In the genomic region with DNA sequence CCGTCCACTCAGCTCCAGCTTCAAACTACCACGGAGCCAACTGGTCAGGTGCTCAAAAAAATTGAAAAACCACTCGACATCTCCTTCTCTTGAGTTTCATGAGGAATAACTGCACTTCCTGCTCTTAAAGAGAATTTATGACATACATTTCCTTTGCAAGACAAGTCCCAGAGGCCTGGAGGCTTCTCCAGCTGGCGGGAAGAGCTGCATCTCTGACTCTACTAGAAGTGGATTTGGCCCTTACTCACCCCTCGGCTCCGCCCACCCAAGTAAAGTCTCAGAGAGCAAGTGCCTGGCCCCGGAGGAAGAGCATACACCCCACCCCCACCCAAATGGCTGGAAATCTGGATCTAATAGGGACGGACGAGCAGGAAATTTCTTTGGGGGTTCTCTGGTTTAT, we compare ENCODE assay signal across 12 mouse cellular contexts. TPM values are rescaled to one million over a fixed set of nuclear protein-coding genes. Genes with fewer than 3 reads are reported as not detected.
DNase-seq lines count a peak whose midpoint lies in the region; ATAC-seq and TF ChIP-seq lines count a peak whose summit lies in the region.
"Had no signal": no experiment of that assay in that cellular context is flagged by ENCODE, and none has a peak within 500 bp of the region (broad histone marks: within the 10 kb centered on the region; RNA-seq: fewer than 3 reads in every experiment).

No protein-coding gene starts in this region.

- H3K4me2 ChIP-seq in CH12.LX (ENCODE audit: insufficient read depth, low read depth, poor library complexity, severe bottlenecking) = no peak overlapping the region
- H3K4me2 ChIP-seq in liver, embryonic 13.5 days = peak overlapping the region; percentile 69
- H3K4me2 ChIP-seq: heart, embryonic 13.5 days had no signal

- peaks cover 6% of the 10 kb centered on the region for H3K9me3 ChIP-seq in CH12.LX (replicated peaks; ENCODE audit: low read length)
- H3K9me3 ChIP-seq in liver, embryonic 13.5 days (replicated peaks) = no peaks in the 10 kb centered on the region
- H3K9me3 ChIP-seq: heart, embryonic 13.5 days; megakaryocyte, embryonic 14.5 days had no signal

- peak overlapping the region; percentile 66; the same call in 1 of the 2 replicates for H3K27ac ChIP-seq in CH12.LX (ENCODE audit: insufficient read depth, low read depth)
- peak overlapping the region; percentile 95 for H3K27ac ChIP-seq in liver, embryonic 13.5 days
- H3K27ac ChIP-seq: heart, embryonic 13.5 days had no signal

- in situ Hi-C loops in CH12.LX (cut with MboI; ENCODE audit: low pct_ligation_motif_present, low pct_unique_long_range_greater_than_20kb, low sequenced_read_pairs) = no loop called here

- peak; percentile 36 for DNase-seq in gastrocnemius, adult 18-20 months (ENCODE audit: low spot score)
- DNase-seq in gastrocnemius, postnatal 25 days = no peak
- no peak for DNase-seq in CH12.LX (ENCODE audit: extremely low read depth)
- DNase-seq in gastrocnemius, postnatal 10 days = peak; percentile 34
- DNase-seq in liver, embryonic 13.5 days = no peak
- DNase-seq in left cerebral cortex, adult 9 months (ENCODE audit: low spot score in 2 of 2) = no peak
- DNase-seq in frontal cortex, postnatal 10 days (ENCODE audit: low spot score in 2 of 2) = no peak
- DNase-seq in lung, postnatal 25 days (ENCODE audit: low spot score) = no peak
- DNase-seq: cerebellum, postnatal 25 days; thymus, adult 18-20 months had no signal

- H3K79me2 ChIP-seq in CH12.LX (replicated peaks; ENCODE audit: control insufficient read depth, extremely low read depth, insufficient read depth, poor library complexity, severe bottlenecking) = peaks cover 57% of the 10 kb centered on the region

- no peak for TF ChIP-seq RAD21 in CH12.LX (IDR thresholded peaks at IDR 0.05; ENCODE audit: low read depth, low read length)

- peaks cover 51 to 80% of the 10 kb centered on the region in 2 experiments for H3K36me3 ChIP-seq in CH12.LX (replicated peaks in 1 of 2; ENCODE audit: control insufficient read depth in 1 of 2, insufficient read depth in 1 of 2, low read length in 1 of 2)
- H3K36me3 ChIP-seq in liver, embryonic 13.5 days = no peaks in the 10 kb centered on the region
- H3K36me3 ChIP-seq: heart, embryonic 13.5 days had no signal

- WGBS in liver, embryonic 13.5 days (ENCODE audit: insufficient replicate concordance) = 46% methylated on average over 9 of the region's 9 CpGs

- no peak for TF ChIP-seq POLR2A in CH12.LX (IDR thresholded peaks at IDR 0.05; ENCODE audit: low read depth, low read length)

- H3K4me3 ChIP-seq in CH12.LX (replicated peaks in 1 of 3; ENCODE audit: low read depth in 2 of 3, low read length in 2 of 3, poor library complexity in 1 of 3) = no peak overlapping the region
- peak overlapping the region; percentile 39 for H3K4me3 ChIP-seq in liver, embryonic 13.5 days (replicated peaks)
- H3K4me3 ChIP-seq: heart, embryonic 13.5 days; megakaryocyte, embryonic 14.5 days had no signal

- no peaks in the 10 kb centered on the region for H3K27me3 ChIP-seq in CH12.LX (replicated peaks)
- no peaks in the 10 kb centered on the region for H3K27me3 ChIP-seq in liver, embryonic 13.5 days
- H3K27me3 ChIP-seq: heart, embryonic 13.5 days had no signal

- no peak for TF ChIP-seq CTCF in CH12.LX (conservative IDR thresholded peaks at IDR 0.05 in 1 of 2, IDR thresholded peaks at IDR 0.05 in 1 of 2; ENCODE audit: low read depth in 2 of 2, low read length in 2 of 2)

- no peak for TF ChIP-seq EP300 in CH12.LX (IDR thresholded peaks at IDR 0.05; ENCODE audit: low read length)

- peaks cover 67 to 98% of the 10 kb centered on the region in 2 experiments for H3K4me1 ChIP-seq in CH12.LX (ENCODE audit: control insufficient read depth in 1 of 2, insufficient read depth in 2 of 2)
- H3K4me1 ChIP-seq in liver, embryonic 13.5 days (replicated peaks) = peaks cover 66% of the 10 kb centered on the region

- ATAC-seq in liver, embryonic 13.5 days (ENCODE audit: low read depth) = peak; percentile 41; the same call in 1 of the 2 replicates

- H3K9ac ChIP-seq in CH12.LX (ENCODE audit: insufficient read depth, low read depth) = no peak overlapping the region
- H3K9ac ChIP-seq in liver, embryonic 13.5 days = peak overlapping the region; percentile 68
- H3K9ac ChIP-seq: heart, embryonic 13.5 days had no signal

- dilution Hi-C loops in CH12.LX (cut with MboI; ENCODE audit: extremely low pct_ligation_motif_present, extremely low pct_unique_long_range_greater_than_20kb, low sequenced_read_pairs) = no loop called here

TF ChIP-seq in CH12.LX, 34 proteins besides CTCF, POLR2A, EP300 and RAD21:
- no peak for TF ChIP-seq MAZ (IDR thresholded peaks at IDR 0.05; ENCODE audit: low read depth, low read length)
- TF ChIP-seq GABPA (IDR thresholded peaks at IDR 0.05; ENCODE audit: insufficient replicate concordance, low read depth, low read length) = no peak
- no peak for TF ChIP-seq MYC (IDR thresholded peaks at IDR 0.05; ENCODE audit: low read depth, low read length)
- no peak for TF ChIP-seq BHLHE40 (IDR thresholded peaks at IDR 0.05; ENCODE audit: low read depth, low read length)
- no peak for TF ChIP-seq ELF1 (IDR thresholded peaks at IDR 0.05; ENCODE audit: low read depth, low read length)

RNA-seq across cellular contexts. Expression of gene Jade2, which starts 16.3 kb away (rescaled TPM):
- 1 to 10 TPM; 6.5 to 9.4 TPM for total RNA-seq in gastrocnemius, adult 18-20 months (2021)
- total RNA-seq in gastrocnemius, postnatal 25 days (2021) = 1 to 10 TPM; 2.3 to 3.5 TPM
- total RNA-seq in CH12.LX (2012; rRNA removed) = 51.4 and 58.2 TPM in 2 replicates
- 21.9 and 25.6 TPM in 2 replicates for total RNA-seq in CH12.LX (2014; rRNA removed)
- 50.3 and 60.1 TPM in 2 replicates for polyA plus RNA-seq in CH12.LX (2012; ENCODE audit: insufficient read length, low read depth)
- 1 to 10 TPM; 2.3 to 2.6 TPM for total RNA-seq in gastrocnemius, postnatal 10 days (2021)
- 0.55 and 0.61 TPM in 2 replicates for polyA plus RNA-seq in liver, embryonic 13.5 days (2015; fragmentation: Nextera tagmentation; extraction: Ambion mirVana)

Comparison
In these comparisons a context has a peak if more than half of its experiments do, and no peak if none do; other contexts are left out.
1. DNase-seq: peak in gastrocnemius, adult 18-20 months (single experiment) and gastrocnemius, postnatal 10 days (single experiment); none in gastrocnemius, postnatal 25 days (single experiment), CH12.LX (single experiment), liver, embryonic 13.5 days (single experiment), left cerebral cortex, adult 9 months (0 of 2), frontal cortex, postnatal 10 days (0 of 2) and lung, postnatal 25 days (single experiment).